Mouse (Mus musculus) embryonic facial prominence, embryonic 10.5 days (tissue): ENCODE results near the gene Utp14a. TPM values are rescaled to one million over a fixed set of nuclear protein-coding genes. Genes with fewer than 3 reads are reported as not detected.

ENCODE experiments used
- DNase-seq: peaks from one replicate; pipeline ENCODE4 v3.0.0-alpha.2; 2017; ENCODE audit warnings: low spot score
- H3K27ac ChIP-seq: fragments of 300-500 bp; sonication (generic); replicated peaks from 2 replicates; pipeline ENCODE4 v1.5.1; 2016; ENCODE audit warnings: mild to moderate bottlenecking
- H3K27me3 ChIP-seq: fragments of 300-500 bp; sonication (generic); replicated peaks from 2 replicates; pipeline ENCODE4 v1.6.1; 2016; ENCODE audit warnings: low read depth, mild to moderate bottlenecking; ENCODE audit not compliant: poor library complexity, severe bottlenecking
- H3K36me3 ChIP-seq: fragments of 300-500 bp; sonication (generic); replicated peaks from 2 replicates; pipeline ENCODE4 v1.6.1; 2016; ENCODE audit warnings: mild to moderate bottlenecking, moderate library complexity
- H3K4me1 ChIP-seq: fragments of 300-500 bp; sonication (generic); 2 replicates; pipeline ENCODE4 v1.6.1; 2016
- H3K4me3 ChIP-seq: fragments of 300-500 bp; sonication (generic); 2 replicates; pipeline ENCODE4 v1.5.1; 2016; ENCODE audit warnings: mild to moderate bottlenecking, moderate library complexity
- H3K9me3 ChIP-seq: fragments of 300-500 bp; sonication (generic); 2 replicates; pipeline ENCODE4 v1.6.1; 2016; ENCODE audit warnings: mild to moderate bottlenecking
- WGBS: fragments of 180-500 bp; shearing (Covaris S2); methylation state at CpG from one replicate; pipeline ENCODE4 v1.1.7; 2016; 5-methylcytosine and 5-hydroxymethylcytosine counted together
- polyA plus RNA-seq: library from polyadenylated mRNA; unstranded; fragments of >200 nt; fragmentation: Nextera tagmentation; extraction: Ambion mirVana; gene quantifications from 2 replicates; pipeline ENCODE4 v1.2.1, GENCODE M21; 2016

The Utp14a gene
- polyA plus RNA-seq, 1 experiment from 2014 or later: 22.8 TPM

GRCm38 (mm10) chrX:48318194-48318593, 61.5 kb downstream of the Utp14a start:
- DNase-seq: peak; percentile 34

More at GRCm38 (mm10) chrX:48318194-48318593, 61.5 kb downstream of the Utp14a start:
- H3K4me3 ChIP-seq: no peak overlapping the region
- no peaks in the 10 kb centered on the region for H3K36me3 ChIP-seq
- WGBS: 21% methylated on average over 9 of the region's 9 CpGs
- no peaks in the 10 kb centered on the region for H3K9me3 ChIP-seq
- no peak overlapping the region for H3K27ac ChIP-seq
- H3K4me1 ChIP-seq: peaks cover 19% of the 10 kb centered on the region
- peaks cover 59% of the 10 kb centered on the region for H3K27me3 ChIP-seq

Other genes with a start within 250 kb of the Utp14a start
- gene Apln, start 222.0 kb upstream of the Utp14a start, polyA plus RNA-seq: 3.8 and 4.2 TPM in 2 replicates
- gene Xpnpep2, start 148.1 kb upstream of the Utp14a start, polyA plus RNA-seq: 1.2 and 1.3 TPM in 2 replicates
- gene Sash3, start 110.4 kb upstream of the Utp14a start, polyA plus RNA-seq: 1.2 TPM in 2 replicates
- gene Zdhhc9, start 48.0 kb upstream of the Utp14a start, polyA plus RNA-seq: 1.9 and 3.1 TPM in 2 replicates
- 4.6 and 4.8 TPM in 2 replicates for gene Bcorl1, start 84.5 kb downstream of the Utp14a start, polyA plus RNA-seq
- 2.4 TPM in 2 replicates for gene Elf4, start 206.3 kb downstream of the Utp14a start, polyA plus RNA-seq